Mouse (Mus musculus) MEL (cell line): ENCODE measurements at regions not wholly inside any gene's neighbourhood (a gene's known extent, or its start where the extent isn't known, plus 50 kb on each side); places are given as distances from the start of the nearest gene placed in this dataset.

Experiments used
- CHD1 ChIP-seq: IDR thresholded peaks from 2 replicates; pipeline ENCODE4 v1.6.1; 2012; ENCODE audit warnings: low read depth, mild to moderate bottlenecking, inconsistent platforms, low read length, improper control_type of control experiment
- CTCF ChIP-seq, 3 experiments: IDR thresholded peaks in 2 of 3; conservative IDR thresholded peaks in 1 of 3; 2 replicates each; pipeline ENCODE4 v1.5.1; 2011 to 2012; ENCODE audit warnings: low read length in 3 of 3, low read depth in 2 of 3, mild to moderate bottlenecking in 2 of 3, improper control_type of control experiment in 1 of 3, inconsistent platforms in 1 of 3, mixed read lengths in 1 of 3, moderate library complexity in 1 of 3; ENCODE audit not compliant: control insufficient read depth in 1 of 3, insufficient read depth in 1 of 3, poor library complexity in 1 of 3, severe bottlenecking in 1 of 3
- MYB ChIP-seq: IDR thresholded peaks from 2 replicates; pipeline ENCODE4 v1.6.1; 2011; ENCODE audit warnings: mild to moderate bottlenecking, low read depth, low read length, improper control_type of control experiment
- POLR2A ChIP-seq, 2 experiments: IDR thresholded peaks; 2 replicates each; pipeline ENCODE4 v1.6.1; 2011 to 2012; ENCODE audit warnings: low read length in 2 of 2, mild to moderate bottlenecking in 2 of 2, control low read depth in 1 of 2, improper control_type of control experiment in 1 of 2, low read depth in 1 of 2, moderate library complexity in 1 of 2; ENCODE audit not compliant: control insufficient read depth in 1 of 2, insufficient read depth in 1 of 2, poor library complexity in 1 of 2
- RAD21 ChIP-seq: IDR thresholded peaks from 2 replicates; pipeline ENCODE4 v1.6.1; 2011; ENCODE audit warnings: mild to moderate bottlenecking, low read depth, low read length, improper control_type of control experiment
- UBTF ChIP-seq: IDR thresholded peaks from 2 replicates; pipeline ENCODE4 v1.6.1; 2012; ENCODE audit warnings: low read depth, mild to moderate bottlenecking, inconsistent platforms, low read length, improper control_type of control experiment, moderate library complexity, borderline replicate concordance; ENCODE audit not compliant: insufficient read depth

DNA sequence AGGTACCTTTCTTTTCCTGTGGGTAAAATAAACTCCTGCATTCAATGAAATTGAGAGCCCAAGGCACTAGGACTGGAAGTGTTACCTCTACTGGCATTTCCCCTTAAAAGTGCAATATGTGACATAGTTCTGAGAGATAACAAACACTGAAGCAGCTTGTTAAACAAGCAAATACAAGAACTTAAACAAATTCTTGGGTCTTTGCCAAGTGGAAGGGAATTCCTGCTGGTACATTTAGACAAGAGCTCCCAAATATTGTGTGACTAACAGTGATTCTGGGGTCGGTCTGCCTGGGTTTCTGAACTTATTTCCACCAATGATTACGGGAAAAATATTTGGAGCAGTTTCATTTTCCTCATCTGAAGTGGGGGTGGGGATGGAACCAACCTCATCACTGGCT lies 677.4 kb upstream of the Tenm2 start:
- TF ChIP-seq POLR2A (IDR thresholded peaks at IDR 0.05; ENCODE audit: control insufficient read depth in 1 of 2, insufficient read depth in 1 of 2, low read depth in 1 of 2, low read length in 2 of 2, poor library complexity in 1 of 2) (no peak), UBTF (no peak), RAD21 (no peak), CHD1 (no peak), CTCF (IDR thresholded peaks at IDR 0.05 in 2 of 3, conservative IDR thresholded peaks at IDR 0.05 in 1 of 3; ENCODE audit: control insufficient read depth in 1 of 3, insufficient read depth in 1 of 3, low read depth in 2 of 3, low read length in 3 of 3, poor library complexity in 1 of 3, severe bottlenecking in 1 of 3) (no peak), MYB (no peak)
